Mouse (Mus musculus) cerebellum, adult 2 months (tissue): Measurements from ENCODE around the gene Nmi.

ENCODE experiments used
- CTCF ChIP-seq: fragments of 200-500 bp; IDR thresholded peaks from 2 replicates; pipeline ENCODE4 v1.5.1; 2011; ENCODE audit warnings: low read depth, mild to moderate bottlenecking, control low read depth, low read length, moderate library complexity, borderline replicate concordance; ENCODE audit not compliant: insufficient read depth
- POLR2A ChIP-seq: fragments of 200-500 bp; IDR thresholded peaks from 2 replicates; pipeline ENCODE4 v1.6.1; 2011; ENCODE audit warnings: low read length, control low read depth, borderline replicate concordance; ENCODE audit not compliant: insufficient read depth

DNA sequence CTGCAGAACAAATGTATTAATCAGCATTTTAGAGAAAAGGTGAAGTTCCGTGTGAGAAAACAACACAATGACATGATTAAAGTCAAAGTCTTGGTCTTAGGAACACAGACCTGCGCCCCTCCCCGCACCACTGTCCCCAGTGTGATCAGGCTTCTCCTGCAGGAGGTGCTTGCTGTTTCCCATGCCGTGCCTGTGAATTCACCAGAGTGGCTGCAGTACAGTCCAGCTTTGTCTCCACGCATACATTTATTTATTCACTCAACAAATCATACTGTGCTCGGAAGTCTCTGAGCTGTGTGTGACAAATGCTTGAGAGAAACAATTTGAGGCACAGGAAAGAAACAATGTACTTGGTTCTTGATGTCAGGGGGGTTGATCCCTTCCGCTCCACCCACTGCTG is 43.1 kb upstream of the Nmi start:
- TF ChIP-seq CTCF = no peak
- TF ChIP-seq POLR2A = no peak
